Comparison of ENCODE assay signal across 18 mouse cellular contexts in genomic region chr12:47128596-47128995, GRCm38 (mm10).
"Had no signal": no experiment of that assay in that cellular context is flagged by ENCODE, and none has a peak within 500 bp of the region (broad histone marks: within the 10 kb centered on the region; RNA-seq: fewer than 3 reads in every experiment).

No protein-coding gene starts in this region.

- H3K9ac ChIP-seq: lung, embryonic 14.5 days; midbrain, embryonic 12.5 days; neural tube, embryonic 13.5 days; neural tube, embryonic 15.5 days had no signal

- H3K27me3 ChIP-seq: midbrain, embryonic 12.5 days; neural tube, embryonic 13.5 days; neural tube, embryonic 15.5 days had no signal

- H3K4me1 ChIP-seq: midbrain, embryonic 12.5 days; neural tube, embryonic 13.5 days; neural tube, embryonic 15.5 days had no signal

- H3K4me2 ChIP-seq: lung, embryonic 14.5 days; midbrain, embryonic 12.5 days; neural tube, embryonic 13.5 days; neural tube, embryonic 15.5 days had no signal

- H3K27ac ChIP-seq: midbrain, embryonic 10.5 days; midbrain, embryonic 12.5 days; neural tube, embryonic 13.5 days; neural tube, embryonic 15.5 days had no signal

- DNase-seq: lung, adult 18-20 months; lung, embryonic 14.5 days; lung, postnatal 10 days; lung, postnatal 4 days; midbrain, embryonic 14.5 days; retina, postnatal 1 day; right cerebral cortex, adult 18-20 months; right cerebral cortex, postnatal 25 days; right cerebral cortex, postnatal 4 days; spleen, adult 18-20 months; thymus, adult 18-20 months; thymus, postnatal 14 days; thymus, postnatal 36 days had no signal

- H3K36me3 ChIP-seq: midbrain, embryonic 10.5 days; midbrain, embryonic 12.5 days; neural tube, embryonic 13.5 days; neural tube, embryonic 15.5 days had no signal

- H3K4me3 ChIP-seq: midbrain, embryonic 10.5 days; midbrain, embryonic 12.5 days; myocyte; neural tube, embryonic 13.5 days; neural tube, embryonic 15.5 days had no signal

- H3K9me3 ChIP-seq: midbrain, embryonic 10.5 days; midbrain, embryonic 12.5 days; neural tube, embryonic 13.5 days; neural tube, embryonic 15.5 days had no signal
